Mouse (Mus musculus) liver, embryonic 14.5 days (tissue): ENCODE measurements around the gene Vma21. TPM values are rescaled to one million over a fixed set of nuclear protein-coding genes. Genes with fewer than 3 reads are reported as not detected.

Source experiments
- ATAC-seq: fragments of 200-750 bp; cut with Nextera tagmentation; 2 replicates; pipeline ENCODE4 v1.8.0; 2017; ENCODE audit warnings: moderate number of reproducible peaks, mild to moderate bottlenecking, moderate library complexity; ENCODE audit not compliant: insufficient read depth
- DNase-seq, 3 experiments: peaks; one replicate each; pipeline ENCODE4 v3.0.0-alpha.2; 2012 to 2013; ENCODE audit warnings: low read depth in 3 of 3, low spot score in 3 of 3
- H3K27ac ChIP-seq: fragments of 300-500 bp; sonication (generic); 2 replicates; pipeline ENCODE4 v1.5.1; 2014; ENCODE audit warnings: moderate library complexity, mild to moderate bottlenecking, control low read depth, inconsistent platforms
- H3K27me3 ChIP-seq: fragments of 300-500 bp; sonication (generic); 2 replicates; pipeline ENCODE4 v1.6.1; 2014; ENCODE audit warnings: mild to moderate bottlenecking, low read length, moderate library complexity; ENCODE audit not compliant: control insufficient read depth, insufficient read depth
- H3K36me3 ChIP-seq: fragments of 300-500 bp; sonication (generic); replicated peaks from 2 replicates; pipeline ENCODE4 v1.6.1; 2014; ENCODE audit warnings: low read depth; ENCODE audit not compliant: control insufficient read depth, insufficient read depth
- H3K4me1 ChIP-seq, 2 experiments: fragments of 200-500 bp in 1 of 2; fragments of 300-500 bp in 1 of 2; sonication (generic) in 1 of 2; replicated peaks; 2 replicates each; pipeline ENCODE4 v1.6.1; 2012 to 2014; ENCODE audit warnings: antibody characterized with exemption in 1 of 2, inconsistent platforms in 1 of 2, low read length in 1 of 2; ENCODE audit not compliant: control insufficient read depth in 2 of 2, insufficient read depth in 2 of 2
- H3K4me2 ChIP-seq: fragments of 300-500 bp; sonication (generic); 2 replicates; pipeline ENCODE4 v1.6.1; 2014; ENCODE audit warnings: low read depth, mild to moderate bottlenecking, control low read depth, moderate library complexity
- H3K4me3 ChIP-seq, 2 experiments: fragments of 200-500 bp in 1 of 2; fragments of 300-500 bp in 1 of 2; sonication (generic) in 1 of 2; 2 replicates each; pipeline ENCODE4 v1.5.1; 2012 to 2014; ENCODE audit warnings: low read depth in 2 of 2, low read length in 2 of 2, mild to moderate bottlenecking in 2 of 2, control low read depth in 1 of 2, inconsistent platforms in 1 of 2, moderate library complexity in 1 of 2; ENCODE audit not compliant: insufficient read depth in 1 of 2
- H3K9ac ChIP-seq: fragments of 300-500 bp; sonication (generic); replicated peaks from 2 replicates; pipeline ENCODE4 v1.6.1; 2014; ENCODE audit warnings: mild to moderate bottlenecking, control low read depth, moderate library complexity
- H3K9me3 ChIP-seq: fragments of 300-500 bp; sonication (generic); 2 replicates; pipeline ENCODE4 v1.6.1; 2016; ENCODE audit warnings: low read length, mixed read lengths; ENCODE audit not compliant: control insufficient read depth
- CTCF ChIP-seq: IDR thresholded peaks from 2 replicates; pipeline ENCODE4 v1.5.1; 2016; ENCODE audit warnings: antibody characterized with exemption, low read depth, control low read depth
- EP300 ChIP-seq: IDR thresholded peaks from 2 replicates; pipeline ENCODE4 v1.6.1; 2016; ENCODE audit warnings: antibody characterized with exemption, low read depth
- polyA plus RNA-seq, 2 experiments: library from polyadenylated mRNA; depleted of rRNA in 1 of 2; stranded (reverse) in 1 of 2; unstranded in 1 of 2; fragments of >200 nt; fragmentation: Nextera tagmentation in 1 of 2; extraction: Ambion mirVana in 1 of 2; gene quantifications; 2 replicates each; pipeline versions ENCODE4 v1.2.1 to v1.2.3; 2012 to 2014

The Vma21 gene
- polyA plus RNA-seq, 2 experiments, result 4.1 to 23.4 TPM

DNA sequence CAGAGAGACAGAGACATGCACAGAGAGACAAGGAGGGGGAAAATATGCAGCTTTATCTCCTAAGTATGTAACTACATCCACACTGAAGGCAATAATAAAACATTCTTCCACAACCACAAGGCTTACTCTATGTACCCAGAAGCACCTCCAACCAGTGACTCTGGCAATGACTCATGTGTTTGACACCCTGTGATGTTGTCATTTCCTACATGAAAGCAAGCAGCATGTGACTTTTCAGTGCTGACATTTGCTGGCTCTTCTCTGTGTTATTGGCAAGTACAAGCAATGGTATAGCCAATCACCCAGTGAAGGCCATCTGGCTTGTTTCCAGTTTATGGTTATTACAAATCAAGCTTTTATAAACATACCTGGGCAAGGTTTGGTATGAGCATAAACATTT is 38.1 kb downstream of the Vma21 start:
- no peaks in the 10 kb centered on the region for H3K9me3 ChIP-seq
- H3K4me2 ChIP-seq, result no peak overlapping the region
- H3K4me3 ChIP-seq, result no peak overlapping the region
- no peak overlapping the region for H3K9ac ChIP-seq
- H3K4me1 ChIP-seq, result no peaks in the 10 kb centered on the region
- H3K36me3 ChIP-seq, result no peaks in the 10 kb centered on the region
- ATAC-seq (no peak), DNase-seq (no peak)
- no peaks in the 10 kb centered on the region for H3K27me3 ChIP-seq
- no peak overlapping the region for H3K27ac ChIP-seq
- TF ChIP-seq CTCF, result no peak
- TF ChIP-seq EP300, result no peak

Other genes with a start within 250 kb of the Vma21 start
- 0.03 TPM in 2 replicates for gene Gpr50, start 152.3 kb upstream of the Vma21 start, polyA plus RNA-seq (2012; rRNA removed)
- 0.11 TPM in 1 of 2 replicates, not detected in the other for gene Gpr50, start 152.3 kb upstream of the Vma21 start, polyA plus RNA-seq (2014; fragmentation: Nextera tagmentation; extraction: Ambion mirVana)
- gene Gm1141, start 105.1 kb downstream of the Vma21 start, polyA plus RNA-seq (2012; rRNA removed), result 0.12 and 0.15 TPM in 2 replicates
- not detected in 2 replicates for gene Gm1141, start 105.1 kb downstream of the Vma21 start, polyA plus RNA-seq (2014; fragmentation: Nextera tagmentation; extraction: Ambion mirVana)
- gene Prrg3, start 146.7 kb downstream of the Vma21 start, polyA plus RNA-seq (2012; rRNA removed), result 0.75 and 1.0 TPM in 2 replicates
- 0.51 and 0.53 TPM in 2 replicates for gene Prrg3, start 146.7 kb downstream of the Vma21 start, polyA plus RNA-seq (2014; fragmentation: Nextera tagmentation; extraction: Ambion mirVana)
- gene Fate1, start 157.1 kb downstream of the Vma21 start, polyA plus RNA-seq (2012; rRNA removed), result not detected in 2 replicates
- not detected in 2 replicates for gene Fate1, start 157.1 kb downstream of the Vma21 start, polyA plus RNA-seq (2014; fragmentation: Nextera tagmentation; extraction: Ambion mirVana)
- gene Cnga2, start 175.9 kb downstream of the Vma21 start, polyA plus RNA-seq (2012; rRNA removed), result 0.02 TPM in 2 replicates
- 0.08 TPM in 1 of 2 replicates, not detected in the other for gene Cnga2, start 175.9 kb downstream of the Vma21 start, polyA plus RNA-seq (2014; fragmentation: Nextera tagmentation; extraction: Ambion mirVana)